Mouse (Mus musculus): ENCODE results near the gene Rab25.

Rab25 gene

GRCm38 (mm10) chr3:88503881-88504746 lies 44.0 kb downstream of the Rab25 start:
- in situ Hi-C loops (cut with MboI, MseI), result no loop called here

- in situ Hi-C loops (cut with MboI, MseI), result no loop called here
Observed at GRCm38 (mm10) chr3:88503505-88503863, 44.6 kb downstream of the Rab25 start.

GRCm38 (mm10) chr3:88502641-88503504 lies 45.2 kb downstream of the Rab25 start:
- in situ Hi-C loops (cut with MboI, MseI), result no loop called here

GRCm38 (mm10) chr3:88502031-88502571 lies 46.0 kb downstream of the Rab25 start:
- in situ Hi-C loops (cut with MboI, MseI), result no loop called here

GRCm38 (mm10) chr3:88501366-88502030 lies 46.6 kb downstream of the Rab25 start:
- in situ Hi-C loops (cut with MboI, MseI), result no loop called here

- in situ Hi-C loops (cut with MboI, MseI), result no loop called here
Observed at GRCm38 (mm10) chr3:88500655-88501365, 47.3 kb downstream of the Rab25 start.

- in situ Hi-C loops (cut with MboI, MseI), result no loop called here
Observed at GRCm38 (mm10) chr3:88500087-88500486, 48.0 kb downstream of the Rab25 start.

GRCm38 (mm10) chr3:88499580-88499979 lies 48.5 kb downstream of the Rab25 start:
- in situ Hi-C loops (cut with MboI, MseI), result no loop called here

GRCm38 (mm10) chr3:88495741-88496415 lies 52.2 kb downstream of the Rab25 start:
- in situ Hi-C loops (cut with MboI, MseI), result no loop called here

GRCm38 (mm10) chr3:88494836-88495628 lies 53.1 kb downstream of the Rab25 start:
- in situ Hi-C loops (cut with MboI, MseI), result no loop called here

- in situ Hi-C loops (cut with MboI, MseI), result no loop called here
Observed at GRCm38 (mm10) chr3:88493706-88494582, 54.2 kb downstream of the Rab25 start.

Measured in T-helper 2 cell (primary cell).